Mouse (Mus musculus) inflammation-experienced regulatory T-cells, adult 6 months (primary cell): Measurements from ENCODE around the gene Gm49395. TPM values are rescaled to one million over a fixed set of nuclear protein-coding genes. Genes with fewer than 3 reads are reported as not detected.

Experiments used
- ATAC-seq: one replicate; pipeline ENCODE4 v1.8.0; 2017
- polyA plus RNA-seq, 3 experiments: library from polyadenylated mRNA; unstranded; fragments of 100-300 nt; shearing (Covaris generic); gene quantifications; one replicate each; pipeline ENCODE4 v1.2.1; 2017

The Gm49395 gene
- polyA plus RNA-seq, 3 experiments from 2014 or later: 0.95 to 1.1 TPM; not detected in 1

DNA sequence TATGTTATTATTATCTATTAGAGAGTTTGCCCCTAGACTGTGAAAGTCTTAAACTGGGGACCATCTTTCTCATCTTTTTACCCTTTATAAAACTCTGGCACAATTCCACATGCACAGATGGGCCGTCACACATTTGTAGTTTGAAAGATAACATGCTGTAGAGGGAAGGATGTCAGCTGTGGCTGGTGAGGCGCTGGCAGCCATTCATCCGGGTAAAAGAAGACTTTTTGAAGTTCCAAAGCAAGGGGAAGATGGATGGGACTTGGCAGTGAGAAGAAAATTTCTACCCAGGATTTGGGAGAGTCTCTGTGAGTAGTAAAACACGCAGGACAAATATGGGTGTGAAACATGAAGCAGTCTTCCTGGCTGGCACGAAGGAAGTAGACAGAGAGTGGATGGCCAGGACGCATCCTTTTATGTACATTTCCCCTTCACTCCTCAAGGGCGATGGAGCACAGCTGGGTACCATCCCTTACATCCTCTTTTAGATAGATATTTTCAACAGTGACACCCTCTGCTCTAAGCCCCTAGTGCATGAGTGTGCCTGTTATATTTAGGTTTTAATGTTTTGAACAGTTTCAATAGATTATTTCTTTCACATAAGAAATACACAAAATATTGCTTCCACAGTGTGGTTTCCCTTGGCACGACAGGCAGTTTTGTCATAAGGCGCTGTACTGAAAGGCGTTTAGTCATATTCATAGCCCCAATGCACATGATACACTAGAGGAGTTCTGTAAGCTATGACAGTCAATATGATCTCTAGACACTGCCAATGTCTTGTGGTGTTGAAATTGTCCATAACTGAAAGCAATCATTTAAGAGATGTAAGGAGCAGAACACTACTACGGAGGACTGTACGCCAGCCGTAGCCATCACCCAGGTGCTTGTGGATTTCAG lies 50.8 kb downstream of the Gm49395 start:
- ATAC-seq: no peak

DNA sequence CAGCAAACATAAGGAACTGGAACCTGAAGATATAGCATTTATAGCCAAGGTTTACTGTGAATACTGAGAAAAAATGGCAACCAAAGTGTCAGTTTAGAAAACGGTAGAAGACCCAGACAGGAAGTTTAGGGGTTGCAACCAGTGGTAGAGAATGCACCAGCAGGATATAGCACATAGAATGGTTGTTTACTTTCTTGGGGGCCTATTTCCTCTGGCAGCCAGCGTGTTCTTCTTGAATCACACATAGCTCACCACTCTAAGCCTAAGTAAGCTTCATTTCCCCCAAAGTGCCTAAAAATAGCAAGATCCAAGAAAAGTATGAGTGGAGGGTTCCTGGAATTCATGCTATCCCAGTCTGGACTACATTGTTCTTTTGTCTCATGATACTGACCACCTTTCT lies 59.1 kb downstream of the Gm49395 start:
- ATAC-seq: no peak

- ATAC-seq: no peak
Observed at GRCm38 (mm10) chr13:115037304-115037703, 64.4 kb downstream of the Gm49395 start.

- ATAC-seq: no peak
Observed at GRCm38 (mm10) chr13:115035387-115035786, 66.3 kb downstream of the Gm49395 start.

DNA sequence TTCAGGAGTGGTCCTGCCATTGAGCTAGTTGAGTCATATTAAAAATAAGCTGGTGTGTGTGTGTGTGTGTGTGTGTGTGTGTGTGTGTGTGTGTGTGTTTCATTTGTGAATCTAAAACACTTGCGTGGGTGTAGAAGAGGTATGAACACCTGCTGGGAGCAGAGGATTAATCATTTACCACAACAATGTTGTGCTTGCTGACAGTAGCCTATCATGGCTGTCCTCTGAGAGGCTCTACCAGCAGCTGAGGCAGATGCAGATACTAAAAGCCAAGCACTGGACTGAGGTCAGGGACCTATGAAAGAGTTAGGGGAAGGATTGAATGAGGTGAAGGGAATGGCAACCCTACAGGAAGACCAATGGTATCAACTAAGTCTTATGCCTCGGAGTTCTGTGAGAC lies 68.6 kb downstream of the Gm49395 start:
- ATAC-seq: no peak

- no peak for ATAC-seq
Observed at GRCm38 (mm10) chr13:115031177-115032000, 70.3 kb downstream of the Gm49395 start.

- no peak for ATAC-seq
Observed at GRCm38 (mm10) chr13:115025394-115025793, 76.3 kb downstream of the Gm49395 start.

DNA sequence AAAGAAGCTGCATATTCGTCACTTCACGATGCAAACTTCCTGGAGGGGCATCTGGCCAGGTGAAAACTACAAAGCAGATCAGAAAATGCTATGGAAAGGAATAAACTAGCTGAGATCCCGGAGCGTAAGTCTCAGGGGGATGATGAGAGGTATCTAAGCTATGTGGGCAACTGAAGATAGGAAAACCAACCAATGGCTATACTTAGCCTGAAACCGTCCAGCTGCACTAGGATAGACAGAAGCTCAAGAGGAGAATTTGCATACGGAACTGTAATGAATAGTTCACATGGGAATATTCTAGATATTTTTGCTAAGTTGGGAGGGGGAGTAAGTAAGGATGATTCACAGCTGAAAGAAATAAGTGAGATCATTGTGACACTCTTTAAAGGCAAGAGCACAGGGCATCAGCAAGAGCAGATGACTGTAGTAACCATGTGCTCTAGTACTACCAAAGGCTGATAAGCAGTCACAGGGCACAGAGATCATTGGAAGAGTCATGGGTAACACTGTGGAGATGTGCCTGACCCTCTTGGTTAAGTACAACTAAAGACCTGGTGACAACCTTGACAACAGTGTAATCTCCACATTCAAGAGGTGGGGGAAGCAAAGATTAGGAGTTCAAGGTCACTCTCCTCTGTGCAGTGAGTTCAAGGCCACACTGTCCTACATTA lies 79.5 kb downstream of the Gm49395 start:
- no peak for ATAC-seq

DNA sequence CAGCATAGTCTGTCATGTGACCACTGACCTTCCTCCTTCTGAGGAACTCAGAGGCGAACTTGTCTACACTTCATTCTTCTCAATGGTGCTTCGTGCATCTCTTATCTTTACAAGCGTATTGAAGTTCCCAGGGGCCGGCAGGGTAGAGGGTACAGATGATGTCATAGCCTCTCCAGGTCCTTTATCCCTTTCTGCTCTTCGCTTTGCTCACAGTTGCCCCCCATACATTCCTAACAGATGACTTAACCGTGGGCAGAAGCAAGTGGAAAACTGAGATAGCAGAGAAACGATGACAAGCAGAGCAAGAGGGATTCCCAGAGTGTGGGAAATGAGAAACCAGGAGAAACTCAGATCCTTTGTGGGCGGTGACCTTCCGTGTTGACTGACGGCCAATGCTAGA lies 80.3 kb downstream of the Gm49395 start:
- ATAC-seq: no peak

DNA sequence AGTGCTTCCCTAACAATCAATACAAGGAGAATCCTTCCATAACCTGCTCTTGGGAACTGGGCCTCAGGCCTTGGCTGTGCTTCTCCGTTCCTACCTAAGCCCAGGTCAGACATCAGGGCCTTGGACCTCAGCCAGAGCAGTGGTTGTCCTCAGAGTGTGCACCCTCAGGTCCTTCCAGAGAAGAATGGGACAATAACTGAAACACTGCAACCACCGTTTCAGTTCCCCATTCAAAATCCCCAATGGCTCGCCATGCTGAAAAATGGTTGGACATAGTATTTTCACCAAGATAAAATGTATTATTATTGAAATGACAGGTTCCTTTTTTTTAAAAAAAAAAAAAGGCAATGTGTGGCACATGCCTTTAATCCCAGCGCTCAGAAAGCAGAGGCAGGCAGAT lies 81.0 kb downstream of the Gm49395 start:
- no peak for ATAC-seq

DNA sequence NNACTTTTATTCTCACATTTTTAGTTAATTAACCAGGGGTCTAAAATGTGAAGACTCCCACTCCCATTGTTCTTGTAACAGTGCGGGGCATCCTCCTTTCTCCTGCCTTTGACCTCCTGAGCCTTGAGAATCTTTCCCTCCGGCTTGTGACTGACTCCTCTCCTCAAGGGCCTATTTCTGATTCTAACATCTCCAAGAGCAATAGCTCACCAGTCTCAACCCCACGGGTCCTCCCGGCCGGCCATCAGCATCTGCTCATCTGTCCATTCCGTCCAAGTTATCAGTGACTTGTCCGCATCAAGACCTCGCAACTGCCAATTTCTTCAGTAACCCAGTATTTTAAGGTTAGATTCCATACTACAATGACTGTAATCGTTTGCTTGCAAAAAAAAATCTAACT lies 84.2 kb downstream of the Gm49395 start:
- ATAC-seq: no peak

DNA sequence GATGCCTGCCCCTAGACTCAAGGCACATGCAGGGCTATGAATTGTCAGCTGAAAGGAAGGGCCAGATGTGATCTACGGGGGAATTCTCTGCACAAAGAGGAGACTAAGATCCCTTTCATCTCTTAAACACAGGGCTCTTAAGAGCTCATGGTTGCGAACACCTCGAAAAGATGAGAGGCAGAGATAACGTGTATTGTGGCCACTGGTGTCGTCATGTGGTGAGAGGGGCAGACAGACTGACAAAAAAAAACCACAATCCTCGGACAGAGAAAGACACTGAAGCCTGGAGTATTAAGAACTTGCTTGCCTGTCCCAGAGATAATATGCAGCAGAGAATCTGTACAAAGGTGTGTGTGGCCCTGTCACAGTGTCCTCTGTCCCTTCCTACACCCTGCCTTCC lies 90.2 kb downstream of the Gm49395 start:
- ATAC-seq: no peak

GRCm38 (mm10) chr13:115006213-115006835 lies 95.4 kb downstream of the Gm49395 start:
- ATAC-seq: no peak

- no peak for ATAC-seq
Observed at GRCm38 (mm10) chr13:115005342-115005741, 96.4 kb downstream of the Gm49395 start.

- no peak for ATAC-seq
Observed at GRCm38 (mm10) chr13:115003444-115004053, 98.2 kb downstream of the Gm49395 start.

- no peak for ATAC-seq
Observed at GRCm38 (mm10) chr13:115002837-115003236, 98.9 kb downstream of the Gm49395 start.

GRCm38 (mm10) chr13:115002155-115002554 lies 99.6 kb downstream of the Gm49395 start:
- no peak for ATAC-seq

- ATAC-seq: no peak
Observed at GRCm38 (mm10) chr13:114999582-114999981, 102.1 kb downstream of the Gm49395 start.

- no peak for ATAC-seq
Observed at GRCm38 (mm10) chr13:114998100-114998499, 103.6 kb downstream of the Gm49395 start.

DNA sequence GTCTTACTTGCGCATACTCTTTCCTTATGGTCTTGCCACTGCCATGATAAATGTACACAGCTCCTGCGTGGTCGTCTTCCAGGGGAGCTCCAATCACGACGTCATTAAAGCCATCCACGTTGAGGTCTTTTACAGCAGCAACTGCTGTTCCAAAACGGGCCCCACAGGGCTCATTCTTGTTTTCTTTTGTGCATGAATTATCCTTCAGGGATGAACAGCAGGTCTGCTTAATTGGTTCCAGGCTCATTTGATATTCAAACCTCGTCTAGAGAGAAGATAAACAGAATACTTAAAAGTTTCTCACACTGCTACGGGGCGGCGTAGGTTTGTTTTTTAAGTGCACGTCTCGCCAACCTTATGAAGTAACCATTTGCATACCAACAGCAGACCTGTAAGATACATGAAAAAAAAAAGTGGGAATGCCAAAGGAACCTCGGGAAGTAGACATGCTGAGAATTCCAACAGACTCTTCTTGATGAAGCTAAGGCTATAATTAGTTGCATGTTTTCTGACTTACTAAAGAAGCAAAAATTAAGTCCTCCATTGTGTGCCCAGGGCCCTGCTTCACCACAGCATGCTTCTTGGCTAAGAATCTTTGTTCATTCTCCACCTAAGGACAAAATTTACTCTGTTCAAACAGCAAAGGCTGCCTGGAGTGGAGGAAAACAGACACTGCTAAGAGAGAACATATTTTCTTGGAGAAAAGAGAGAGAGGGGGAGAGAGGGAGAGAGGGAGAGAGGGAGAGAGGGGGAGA lies 109.3 kb downstream of the Gm49395 start:
- no peak for ATAC-seq

- no peak for ATAC-seq
Observed at GRCm38 (mm10) chr13:114987668-114988067, 114.1 kb downstream of the Gm49395 start.
